Mouse (Mus musculus) gastrocnemius, adult 8-10 months (tissue): ENCODE results near the gene Setd5. TPM values are rescaled to one million over a fixed set of nuclear protein-coding genes. Genes with fewer than 3 reads are reported as not detected.

Source experiments
- DNase-seq, 2 experiments: peaks; one replicate each; pipeline ENCODE4 v3.0.0; 2022; ENCODE audit warnings: low spot score in 2 of 2
- total RNA-seq, 4 experiments: library from RNA; stranded (reverse); gene quantifications; 2 replicates each; pipeline ENCODE4 v1.2.4; 2022

Gene Setd5
- total RNA-seq, 4 experiments from 2014 or later: 21.8 to 26.2 (median 23.5) TPM

DNA sequence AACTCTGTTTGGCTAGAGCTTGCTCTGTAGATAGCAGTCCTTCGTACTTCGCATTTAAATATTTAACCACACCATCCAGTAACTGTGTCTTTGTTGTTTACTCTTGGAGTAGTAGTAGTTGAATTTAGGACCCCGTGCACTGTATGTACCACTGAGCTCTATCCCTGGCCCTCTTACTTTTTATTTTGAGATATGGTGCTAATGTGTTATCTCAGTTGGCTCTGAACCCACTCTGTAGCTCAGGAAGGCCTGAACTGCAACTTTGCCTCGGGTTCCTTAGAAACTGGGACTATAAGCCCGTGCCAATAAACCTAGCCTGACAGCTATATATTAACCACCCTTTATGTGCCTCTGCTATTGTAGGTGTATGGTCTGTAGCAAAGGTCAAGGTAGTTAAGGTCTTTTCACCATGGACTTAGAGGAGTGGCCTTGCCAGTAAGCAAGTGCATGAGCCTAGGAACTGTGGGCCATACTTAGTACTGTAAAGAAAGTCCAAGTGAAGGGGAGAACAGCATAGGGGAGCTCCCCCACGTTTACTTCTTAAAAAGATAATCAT, 22.5 kb upstream of the Setd5 start:
- no peak for DNase-seq

DNA sequence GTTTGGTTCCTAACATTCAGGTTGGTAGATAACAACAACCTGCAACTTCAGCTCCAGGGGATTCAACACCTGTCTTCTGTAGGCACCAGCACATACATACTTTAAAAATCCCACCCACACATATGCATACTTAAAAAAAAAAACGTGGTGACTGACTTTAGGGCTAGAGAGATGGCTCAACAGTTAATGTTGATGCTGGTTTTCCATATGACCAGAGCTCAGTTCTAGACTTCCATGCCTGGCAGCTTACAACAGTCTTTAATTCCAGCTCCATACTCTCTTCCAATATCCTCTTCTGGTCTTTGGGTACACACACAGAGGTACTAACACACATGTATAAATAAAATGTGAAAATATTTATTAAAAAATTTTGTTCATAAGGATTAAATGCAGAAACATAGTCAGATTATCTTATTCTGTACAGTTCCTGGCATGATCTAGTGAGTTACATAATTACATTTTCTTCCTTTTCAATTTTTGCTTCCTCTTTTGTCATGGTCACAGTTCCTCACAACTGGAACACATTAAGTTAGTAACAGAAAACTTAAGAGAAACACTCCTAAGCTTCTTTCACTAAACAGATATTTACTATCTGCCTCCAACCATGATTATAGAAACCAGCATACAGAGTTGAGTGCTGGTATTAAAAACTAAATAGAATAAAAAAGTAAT, 16.1 kb upstream of the Setd5 start:
- no peak for DNase-seq

DNA sequence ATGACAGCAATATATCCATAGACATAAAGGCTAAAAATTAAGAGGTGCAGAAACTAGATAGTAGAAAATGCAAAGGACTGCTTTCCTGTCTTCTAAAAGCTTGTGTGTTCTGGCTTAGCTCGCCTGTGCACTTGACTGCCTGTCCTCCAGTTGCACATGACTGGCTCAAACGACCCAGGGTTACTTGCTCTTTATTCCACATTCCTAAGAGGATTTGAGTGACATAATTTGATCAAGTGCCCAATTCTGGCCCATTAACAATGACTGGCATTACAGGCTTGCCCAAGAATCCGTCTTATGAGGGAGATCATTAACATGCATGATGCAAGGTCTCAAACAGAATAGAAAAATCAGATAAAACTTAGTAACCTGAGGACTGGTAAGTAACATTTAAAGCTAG, 14.9 kb upstream of the Setd5 start:
- no peak for DNase-seq

DNA sequence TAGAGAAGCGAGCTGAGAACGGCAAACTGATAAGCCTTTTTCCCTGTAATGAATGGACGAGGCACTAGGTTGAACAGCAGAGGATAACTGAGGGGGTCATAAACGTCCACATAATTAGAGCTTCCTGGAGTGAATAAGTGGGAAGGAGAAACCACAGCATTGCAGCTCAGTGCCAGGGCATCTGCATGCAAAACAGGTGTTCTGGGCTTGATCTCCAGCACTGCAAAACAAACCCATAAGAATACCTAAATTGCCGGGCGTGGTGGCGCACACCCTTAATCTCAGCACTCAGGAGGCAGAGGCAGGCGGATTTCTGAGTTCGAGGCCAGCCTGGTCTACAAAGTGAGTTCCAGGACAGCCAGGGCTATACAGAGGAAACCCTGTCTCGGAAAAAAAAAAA, 13.8 kb upstream of the Setd5 start:
- no peak for DNase-seq

DNA sequence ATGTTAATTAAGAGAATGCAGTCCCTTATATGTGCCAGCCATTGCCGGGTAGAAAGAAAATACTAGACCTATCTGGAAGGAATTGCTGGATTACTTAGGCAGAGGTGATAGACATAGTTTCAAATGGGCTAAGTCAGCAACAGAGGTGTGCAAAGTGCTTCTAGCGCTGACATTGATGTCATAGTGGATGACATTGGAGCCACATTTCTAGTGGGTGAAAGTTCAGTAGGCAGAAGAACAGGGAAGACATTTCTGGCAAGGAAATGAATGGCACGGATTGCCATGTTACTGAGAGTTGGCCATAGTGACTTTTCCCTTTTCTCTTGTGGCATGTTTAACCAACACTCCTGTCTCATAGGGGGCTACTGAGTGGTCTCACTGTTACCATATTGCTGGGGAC, 12.0 kb upstream of the Setd5 start:
- no peak for DNase-seq

DNA sequence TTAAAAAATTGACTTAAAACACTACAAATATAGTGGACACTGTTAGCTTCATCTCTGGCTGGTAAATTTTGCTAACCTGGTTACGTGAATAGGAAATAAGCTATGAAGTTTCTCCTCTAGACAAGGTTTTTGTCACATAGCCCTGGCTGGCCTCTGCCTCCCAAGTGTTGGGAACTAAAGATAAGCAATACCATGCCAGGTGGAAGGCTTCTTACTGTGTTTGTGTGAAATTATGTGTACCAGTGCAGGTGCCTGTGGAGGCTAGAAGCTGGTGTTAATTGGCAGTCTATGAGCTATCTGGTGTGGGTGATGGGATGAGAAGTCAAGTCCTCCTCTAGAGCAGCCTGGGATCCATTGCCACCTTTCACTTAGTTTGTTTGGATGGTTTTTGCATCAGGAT, 8.0 kb upstream of the Setd5 start:
- DNase-seq: no peak

DNA sequence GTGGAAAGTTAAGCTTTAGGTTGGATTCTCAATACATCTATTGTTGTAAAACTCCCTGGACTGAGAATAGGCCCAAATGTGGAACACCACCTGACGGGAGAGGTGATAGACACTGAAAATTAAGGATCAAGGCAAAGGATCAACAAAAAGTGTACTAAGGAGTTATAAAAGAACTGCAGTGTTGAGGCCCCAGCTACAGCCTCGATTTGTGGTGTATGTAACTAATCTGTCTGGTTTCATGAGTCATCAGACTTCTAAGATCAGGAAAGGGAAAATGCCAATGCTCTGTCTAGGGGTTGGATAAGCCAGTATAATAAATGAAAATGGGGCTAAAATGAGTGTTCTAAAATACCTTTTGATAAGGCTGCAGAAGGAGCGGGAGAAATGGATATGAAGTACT, 1.9 kb upstream of the Setd5 start:
- no peak for DNase-seq

DNA sequence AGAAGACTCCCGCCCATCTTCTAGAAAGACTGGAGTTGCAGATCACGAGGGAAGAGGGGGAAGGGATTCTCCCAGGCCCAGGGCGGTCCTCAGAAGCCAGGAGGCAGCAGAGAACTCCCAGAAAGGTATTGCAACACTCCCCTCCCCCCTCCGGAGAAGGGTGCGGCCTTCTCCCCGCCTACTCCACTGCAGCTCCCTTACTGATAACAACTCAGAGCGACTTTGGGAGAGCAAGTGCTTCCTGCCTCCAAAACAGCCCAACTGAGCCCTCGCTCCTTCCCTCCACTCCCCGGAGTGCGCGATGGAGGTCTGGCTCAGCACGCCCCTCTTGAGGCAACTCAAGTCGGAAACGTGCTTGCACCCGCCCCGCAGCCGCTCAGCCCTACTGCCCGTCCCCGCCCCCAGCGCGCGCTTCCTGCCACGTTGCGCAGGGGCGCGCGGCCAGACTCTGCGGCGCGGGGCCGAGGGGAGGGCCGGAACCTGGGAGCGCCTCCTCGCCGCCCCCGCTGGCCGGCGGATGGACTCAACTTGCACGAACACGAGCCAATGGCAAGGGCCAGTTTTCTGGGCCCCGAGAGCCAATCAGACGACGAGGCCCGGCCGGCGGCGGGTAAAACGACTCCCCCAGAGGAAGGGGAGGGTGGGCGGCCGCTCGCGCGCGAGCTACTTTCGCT, 1.0 kb upstream of the Setd5 start:
- DNase-seq: peak; percentile 96 to 97

DNA sequence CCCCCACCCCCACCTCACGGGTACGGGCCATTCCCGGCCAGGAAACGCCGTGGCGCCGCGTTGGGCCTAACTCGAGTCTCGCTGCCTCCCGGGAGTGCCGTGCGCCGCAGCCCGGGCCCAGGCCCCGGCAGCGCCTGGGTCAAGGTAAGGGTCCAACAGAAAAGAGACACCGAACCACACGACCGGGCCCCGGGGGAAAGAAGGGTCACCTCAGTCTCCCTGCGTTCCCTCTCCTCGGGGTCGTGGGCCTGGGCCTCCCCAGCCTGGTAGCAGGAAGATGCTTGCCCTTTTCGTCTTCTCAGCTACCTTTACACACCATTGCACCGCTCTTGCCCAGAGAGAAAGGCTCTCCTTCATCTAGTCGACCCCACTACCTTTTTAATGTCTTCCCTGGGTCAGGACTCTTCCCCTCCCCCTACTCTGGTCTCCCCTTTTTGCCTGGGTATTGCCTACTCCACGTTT, 435 bp downstream of the Setd5 start:
- no peak for DNase-seq

DNA sequence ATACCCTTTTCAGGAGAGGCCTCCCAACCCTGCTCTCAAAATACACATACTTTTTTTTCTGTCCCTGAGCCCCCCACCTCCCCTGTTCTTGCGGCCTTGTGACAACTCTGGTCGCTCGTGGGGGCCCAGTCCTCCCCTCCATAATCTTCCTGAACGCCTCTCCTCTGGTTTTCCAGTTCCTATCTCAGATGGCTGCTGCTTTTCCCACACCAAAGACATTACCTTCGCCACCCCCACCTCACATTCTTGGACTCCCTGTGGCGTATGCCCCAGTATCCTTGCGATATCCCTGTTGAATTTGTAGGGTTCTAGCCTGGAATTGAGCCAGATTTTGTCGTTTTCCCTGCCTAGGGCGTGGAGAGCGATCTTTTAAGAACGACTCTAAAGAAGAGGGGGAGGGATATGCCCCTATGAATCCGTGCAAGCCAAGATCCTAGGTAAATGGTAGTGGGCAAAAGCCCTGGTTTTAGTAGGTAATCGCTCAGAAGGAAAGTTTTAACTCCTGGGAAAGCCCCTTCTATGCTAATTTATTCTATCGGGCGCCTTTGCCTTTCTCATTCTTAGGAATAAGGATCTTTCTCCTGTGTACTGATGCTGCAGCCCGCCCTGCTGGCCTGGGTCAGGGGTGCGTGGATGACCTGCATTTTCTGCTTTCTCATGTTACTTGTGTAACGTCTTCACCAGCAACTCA, 1.0 kb downstream of the Setd5 start:
- peak in 1 of 2 experiments; percentile 7 for DNase-seq

DNA sequence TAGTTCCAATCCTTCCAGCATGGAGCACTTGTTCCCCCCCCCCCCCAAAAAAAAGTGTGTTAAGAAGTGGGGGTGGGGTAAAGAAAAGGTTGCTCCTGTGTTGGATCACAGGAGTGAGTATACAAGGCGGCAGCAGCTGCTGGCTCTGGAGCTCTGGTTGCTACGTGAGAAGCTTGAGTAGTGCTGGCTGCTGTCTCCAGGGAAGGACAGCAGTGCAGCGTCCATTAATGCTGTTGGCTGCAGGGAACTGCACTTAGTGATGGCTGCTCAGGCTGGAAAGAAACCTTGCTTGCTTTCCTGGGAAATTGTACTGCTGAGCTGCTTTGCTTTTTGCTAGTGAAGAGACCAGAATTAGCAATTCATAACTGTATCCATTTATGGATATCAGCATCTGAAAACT, 2.3 kb downstream of the Setd5 start:
- DNase-seq: peak; percentile 25 to 45

DNA sequence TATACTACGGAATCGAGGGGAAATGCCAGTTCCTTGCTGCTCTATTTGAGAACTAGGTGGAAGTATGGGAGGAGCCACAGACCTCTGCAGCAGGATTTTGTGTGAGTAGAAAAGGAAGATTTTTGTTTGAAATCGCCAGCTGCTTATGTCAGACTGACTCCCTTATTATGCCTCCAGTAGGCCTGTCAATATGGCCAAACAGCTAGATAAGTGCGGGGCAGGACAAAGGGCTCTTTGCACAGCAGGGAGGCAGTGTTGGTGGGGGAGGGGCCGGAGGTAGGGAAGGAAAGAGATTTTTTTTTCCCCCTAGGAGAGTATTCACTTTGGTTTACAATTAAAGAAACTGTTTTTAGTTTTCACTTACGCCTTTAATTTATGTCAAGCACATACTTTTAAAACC, 5.1 kb downstream of the Setd5 start:
- no peak for DNase-seq

DNA sequence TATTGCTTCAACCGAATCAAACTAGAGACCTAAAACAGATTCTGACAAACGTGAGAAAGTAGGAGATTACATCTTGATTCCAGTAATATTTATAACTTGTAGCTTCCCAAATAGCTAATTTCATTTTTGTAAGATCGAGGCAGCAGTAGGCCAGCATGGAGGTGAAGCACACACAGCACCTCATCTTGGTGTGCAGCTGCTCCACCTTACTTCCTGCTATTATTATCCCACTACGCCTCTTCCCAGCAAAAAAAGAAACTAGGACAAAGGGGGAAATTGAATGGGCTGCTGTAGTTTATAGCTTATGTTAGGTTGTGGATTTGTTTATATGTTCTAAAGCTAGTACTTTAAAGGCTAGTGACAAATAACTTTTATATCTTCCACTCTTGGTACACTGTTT, 7.4 kb downstream of the Setd5 start:
- DNase-seq: no peak

DNA sequence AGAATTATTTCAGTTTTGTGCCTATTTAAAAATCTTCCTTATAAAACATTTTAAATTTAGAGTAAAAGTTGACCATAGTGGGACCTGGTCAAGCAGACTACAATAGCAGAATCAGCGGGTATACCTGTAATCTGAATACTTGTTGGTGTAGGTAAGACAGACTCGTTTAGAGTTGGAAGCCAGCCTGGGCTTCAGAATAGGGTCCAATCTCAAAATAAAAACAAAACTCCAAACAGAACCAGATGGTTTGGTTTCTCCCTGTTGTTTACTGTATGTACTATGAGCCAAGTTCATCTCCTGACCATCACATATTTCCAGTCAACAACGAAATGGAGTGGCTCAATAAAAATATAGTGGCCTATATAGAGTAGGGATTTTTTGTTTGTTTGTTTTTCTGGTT, 16.0 kb downstream of the Setd5 start:
- no peak for DNase-seq

DNA sequence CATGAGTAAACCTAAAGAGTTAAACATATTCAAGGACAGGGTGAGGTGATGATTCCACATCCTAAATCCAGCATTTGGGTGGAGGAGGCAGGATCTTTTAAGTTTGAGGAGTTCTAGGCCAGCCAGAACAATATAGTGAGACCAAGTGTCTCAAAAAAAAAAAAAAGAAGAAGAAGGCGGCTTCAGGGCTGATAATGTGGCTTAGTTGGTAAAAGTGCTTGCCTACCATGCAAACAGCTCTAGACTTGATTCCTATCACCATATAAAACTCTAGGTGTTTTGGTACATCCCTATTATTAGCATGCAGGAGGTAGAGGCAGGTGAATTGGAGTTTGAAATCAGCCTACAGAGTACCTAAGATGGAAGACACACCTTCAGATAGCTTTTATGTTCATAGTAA, 18.4 kb downstream of the Setd5 start:
- no peak for DNase-seq

DNA sequence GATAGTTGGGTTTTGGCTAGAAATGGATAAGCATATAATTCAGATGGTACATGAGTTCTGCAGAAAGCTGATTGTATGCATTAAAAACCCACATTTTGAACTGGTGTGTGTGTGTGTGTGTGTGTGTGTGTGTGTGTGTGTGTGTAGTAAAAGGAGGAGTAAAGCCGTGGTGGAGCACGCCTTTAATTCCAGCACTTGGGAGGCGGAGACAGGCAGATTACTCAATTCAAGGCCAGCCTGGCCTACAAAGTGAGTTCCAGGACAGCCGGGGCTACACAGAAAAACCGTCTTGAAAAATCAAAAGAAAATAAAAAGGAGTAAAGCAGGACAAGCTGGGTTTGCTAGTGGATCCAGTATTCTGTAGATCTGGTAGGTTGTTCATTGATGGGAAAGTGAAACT, 20.5 kb downstream of the Setd5 start:
- DNase-seq: no peak

DNA sequence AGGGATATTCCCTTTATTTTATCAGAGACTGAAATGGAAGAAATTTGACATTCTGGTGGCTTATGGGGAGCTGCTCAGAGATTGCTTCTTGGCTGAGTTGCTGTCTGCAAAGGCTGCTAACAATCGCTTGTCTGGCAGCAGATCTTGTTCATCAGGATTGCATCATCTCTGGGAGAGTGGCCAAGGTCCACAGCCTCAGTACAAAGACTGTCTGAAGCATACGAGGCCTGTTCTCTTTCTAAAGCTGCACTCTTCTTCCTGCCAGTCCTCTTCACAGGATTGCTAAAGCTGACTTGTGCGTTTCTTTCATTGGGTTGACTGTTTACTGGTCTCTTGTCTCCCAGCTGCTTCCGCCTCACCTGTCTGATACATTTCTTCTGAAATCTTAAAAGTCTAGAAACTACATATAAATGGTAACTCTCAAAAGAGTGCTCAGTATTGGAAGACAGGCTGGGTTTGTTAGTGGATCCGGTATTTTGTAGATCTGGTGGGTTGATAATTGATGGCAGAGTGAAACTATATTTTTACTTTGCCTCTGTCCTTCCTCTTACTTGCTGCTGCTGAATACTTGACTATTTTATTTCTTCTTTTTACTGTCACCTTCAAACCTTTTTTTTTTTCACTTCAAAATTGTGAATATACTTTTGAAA, 22.6 kb downstream of the Setd5 start:
- peak; percentile 79 to 80 for DNase-seq

DNA sequence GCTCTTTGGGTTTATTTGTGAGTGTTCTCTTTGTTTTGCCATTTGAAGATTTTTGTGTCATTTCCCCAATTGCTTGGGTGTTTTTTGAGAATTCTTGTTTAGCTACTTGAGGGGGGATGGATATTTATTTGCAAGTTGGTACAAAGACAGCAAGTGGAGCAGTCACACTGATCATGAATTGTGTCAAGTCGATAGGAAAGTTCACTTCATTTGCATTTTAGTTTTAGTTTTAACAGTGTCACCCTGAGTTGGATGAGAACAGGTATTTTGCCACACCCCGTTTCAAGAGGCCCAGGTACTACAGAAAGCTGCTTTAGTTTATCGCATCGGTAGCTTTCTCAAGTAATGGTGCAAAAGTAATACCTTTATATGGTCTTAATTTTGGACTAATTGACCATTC, 25.4 kb downstream of the Setd5 start:
- DNase-seq: no peak

DNA sequence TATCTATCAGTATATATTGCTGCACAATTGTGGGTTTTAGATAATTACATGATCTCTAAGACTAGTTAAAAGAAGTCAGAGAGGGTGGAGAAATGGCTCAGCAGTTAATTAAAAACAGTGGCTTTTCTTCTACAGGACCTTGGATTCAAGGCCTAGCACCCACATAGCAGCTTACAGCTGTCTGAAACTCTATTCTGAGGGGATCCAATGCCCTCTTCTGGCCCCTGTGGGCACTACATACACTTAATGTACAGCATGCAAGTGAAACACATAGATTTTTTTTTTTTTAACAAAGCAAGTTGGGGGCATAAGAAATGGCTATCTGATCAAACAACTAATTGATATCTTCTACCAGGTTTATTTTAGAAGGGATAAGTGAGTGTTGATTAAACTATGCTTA, 26.6 kb downstream of the Setd5 start:
- peak in 1 of 2 experiments; percentile 15 for DNase-seq

DNA sequence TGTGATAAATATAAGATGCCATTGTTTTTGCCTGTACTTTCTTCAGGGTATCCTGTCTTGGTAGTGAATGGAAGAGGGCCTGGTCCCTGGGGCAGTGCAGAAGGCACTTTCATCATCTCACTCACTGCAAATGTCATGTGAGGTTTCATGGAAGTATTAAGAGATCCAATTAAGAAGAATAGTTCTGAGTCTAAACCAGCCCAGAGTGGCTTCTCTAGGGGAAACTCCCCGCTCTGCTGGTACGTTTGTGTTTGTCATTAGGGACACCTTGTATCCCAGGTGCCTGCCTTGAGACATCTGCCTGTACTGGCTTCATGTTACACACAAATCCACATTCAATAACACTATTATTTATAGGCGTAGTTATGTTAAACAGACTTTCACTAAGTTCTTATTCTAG, 32.2 kb downstream of the Setd5 start:
- no peak for DNase-seq

DNA sequence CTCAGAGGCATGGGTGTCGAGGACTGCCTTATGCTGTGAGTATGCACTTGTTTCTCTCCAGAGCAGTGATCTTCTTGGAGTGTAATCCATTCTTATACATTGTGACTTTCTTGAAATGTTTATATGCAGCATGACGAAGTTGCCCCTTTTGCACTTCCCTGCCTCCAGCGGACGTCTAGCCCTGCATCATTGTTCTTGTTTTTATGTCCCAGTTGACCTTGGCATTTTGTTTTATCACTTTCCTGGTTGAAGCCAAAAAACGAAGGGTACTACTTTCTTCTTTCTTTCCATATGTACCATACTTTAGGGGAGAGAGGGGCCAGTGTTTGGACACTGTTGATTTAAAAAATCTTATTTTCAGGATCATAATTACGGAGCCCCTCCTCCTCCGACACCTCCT, 32.8 kb downstream of the Setd5 start:
- DNase-seq: no peak

DNA sequence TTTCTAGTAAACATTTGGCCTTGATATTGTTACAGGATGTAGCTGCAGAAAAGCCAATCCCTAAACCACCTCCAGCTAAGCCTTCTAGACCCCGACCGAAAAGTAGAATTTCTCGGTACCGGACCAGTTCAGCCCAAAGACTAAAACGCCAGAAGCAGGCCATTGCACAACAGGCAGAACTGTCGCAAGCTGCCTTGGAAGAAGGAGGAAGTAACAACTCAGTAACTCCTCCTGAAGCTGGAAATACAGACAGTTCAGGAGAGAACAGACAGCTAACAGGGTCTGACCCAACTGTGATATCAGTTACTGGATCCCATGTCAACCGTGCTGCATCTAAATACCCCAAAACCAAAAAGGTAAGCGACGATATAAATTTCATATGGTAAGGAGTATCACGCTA, 43.6 kb downstream of the Setd5 start:
- no peak for DNase-seq
